Mouse (Mus musculus): ENCODE results near the gene Poll.

GRCm38 (mm10) chr19:45535929-45536328 lies 24.4 kb downstream of the Poll start:
- TF ChIP-seq CTCF (conservative IDR thresholded peaks at IDR 0.05; ENCODE audit: low read length) (no peak), NANOG (IDR thresholded peaks at IDR 0.05; ENCODE audit: borderline replicate concordance, low read length) (no peak), POU5F1 (IDR thresholded peaks at IDR 0.05; ENCODE audit: borderline replicate concordance, low read length) (no peak)
